16 mouse cellular contexts compared by ENCODE assay signal in genomic region chr4:106112981-106113380, GRCm38 (mm10).
"Had no signal": no experiment of that assay in that cellular context is flagged by ENCODE, and none has a peak within 500 bp of the region (broad histone marks: within the 10 kb centered on the region; RNA-seq: fewer than 3 reads in every experiment).

No protein-coding gene starts in this region.

- H3K36me3 ChIP-seq: limb, embryonic 13.5 days; liver, embryonic 15.5 days; midbrain, embryonic 15.5 days; neural tube, embryonic 12.5 days had no signal

- H3K4me3 ChIP-seq: limb, embryonic 13.5 days; liver, embryonic 15.5 days; megakaryocyte, embryonic 14.5 days; midbrain, embryonic 15.5 days; neural tube, embryonic 12.5 days had no signal

- H3K9ac ChIP-seq: limb, embryonic 13.5 days; liver, embryonic 15.5 days; midbrain, embryonic 15.5 days; neural tube, embryonic 12.5 days had no signal

- ATAC-seq: midbrain, embryonic 15.5 days had no signal

- H3K27me3 ChIP-seq: limb, embryonic 13.5 days; liver, embryonic 15.5 days; megakaryocyte, embryonic 14.5 days; midbrain, embryonic 15.5 days; neural tube, embryonic 12.5 days had no signal

- H3K27ac ChIP-seq: limb, embryonic 13.5 days; liver, embryonic 15.5 days; macrophage; midbrain, embryonic 15.5 days; neural tube, embryonic 12.5 days had no signal

- H3K4me2 ChIP-seq: limb, embryonic 13.5 days; liver, embryonic 11.5 days; liver, embryonic 15.5 days; midbrain, embryonic 11.5 days; midbrain, embryonic 15.5 days; neural tube, embryonic 12.5 days had no signal

- H3K4me1 ChIP-seq: limb, embryonic 13.5 days; liver, embryonic 15.5 days; midbrain, embryonic 15.5 days; neural tube, embryonic 12.5 days had no signal

- DNase-seq: kidney, adult 18-20 months; kidney, postnatal 10 days; kidney, postnatal 4 days; left cerebral cortex, postnatal 4 days; retina, postnatal 1 day; right cerebral cortex, postnatal 4 days; spleen, adult 18-20 months; thymus, postnatal 4 days had no signal

- H3K9me3 ChIP-seq: limb, embryonic 13.5 days; liver, embryonic 15.5 days; midbrain, embryonic 15.5 days; neural tube, embryonic 12.5 days had no signal
